Mouse (Mus musculus) spleen, postnatal 0 days (tissue): ENCODE measurements around the gene Tarm1. TPM values are rescaled to one million over a fixed set of nuclear protein-coding genes. Genes with fewer than 3 reads are reported as not detected.

Experiments used
- polyA plus RNA-seq: library from polyadenylated mRNA; unstranded; fragments of >200 nt; fragmentation: Nextera tagmentation; extraction: Ambion mirVana; gene quantifications from 2 replicates; pipeline ENCODE4 v1.2.1, GENCODE M21; 2015

Gene Tarm1
- 2.9 and 3.5 TPM in 2 replicates for polyA plus RNA-seq

DNA sequence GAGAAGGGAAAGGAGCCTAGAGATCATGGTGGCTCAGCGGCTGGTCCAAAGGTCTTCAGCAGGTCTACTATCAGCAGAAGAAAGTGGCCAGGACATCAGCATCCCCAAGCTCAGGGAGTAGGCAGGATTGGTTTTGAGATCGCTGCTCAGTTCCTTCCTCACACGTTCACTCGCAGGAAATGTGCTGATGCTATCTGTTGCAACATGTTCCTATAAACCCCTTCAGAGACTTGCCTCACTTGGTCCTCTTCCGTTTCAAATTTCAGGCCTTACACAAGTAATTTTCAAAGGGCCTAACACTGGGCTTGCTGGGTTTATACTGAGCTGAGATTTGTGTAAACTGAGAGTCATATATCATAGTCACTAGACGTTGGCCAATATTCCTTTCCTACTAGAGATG lies at the start of gene Tarm1:
Gene Tarm1 (minus strand): TSS at position 186 of the 400 bp plus-strand sequence.

Other genes starting within 250 kb of the Tarm1 start
- 37.0 and 46.5 TPM in 2 replicates for gene Myadm, start 213.5 kb downstream of the Tarm1 start, polyA plus RNA-seq
- gene Prkcg, start 213.4 kb downstream of the Tarm1 start, polyA plus RNA-seq = 0.25 and 0.97 TPM in 2 replicates
- 0.16 TPM in 1 of 2 replicates, not detected in the other for gene Cacng7, start 169.7 kb downstream of the Tarm1 start, polyA plus RNA-seq
- not detected in 2 replicates for gene Cacng8, start 111.9 kb downstream of the Tarm1 start, polyA plus RNA-seq
- gene Cacng6, start 78.4 kb downstream of the Tarm1 start, polyA plus RNA-seq = not detected in 2 replicates
- not detected in 2 replicates for gene Oscar, start 113.5 kb upstream of the Tarm1 start, polyA plus RNA-seq
- 365 and 377 TPM in 2 replicates for gene Ndufa3, start 114.7 kb upstream of the Tarm1 start, polyA plus RNA-seq
- 14.6 TPM in 2 replicates for gene Tfpt, start 127.3 kb upstream of the Tarm1 start, polyA plus RNA-seq
- gene Prpf31, start 127.4 kb upstream of the Tarm1 start, polyA plus RNA-seq = 54.2 and 55.9 TPM in 2 replicates
- 29.6 and 34.3 TPM in 2 replicates for gene Cnot3, start 142.6 kb upstream of the Tarm1 start, polyA plus RNA-seq
- 7.4 and 7.7 TPM in 2 replicates for gene Leng1, start 163.2 kb upstream of the Tarm1 start, polyA plus RNA-seq
- gene Tmc4, start 174.9 kb upstream of the Tarm1 start, polyA plus RNA-seq = 6.9 and 8.2 TPM in 2 replicates
- gene Tsen34, start 190.2 kb upstream of the Tarm1 start, polyA plus RNA-seq = 46.3 and 65.6 TPM in 2 replicates
- gene Mboat7, start 190.9 kb upstream of the Tarm1 start, polyA plus RNA-seq = 21.7 and 28.8 TPM in 2 replicates
- gene Rps9, start 201.4 kb upstream of the Tarm1 start, polyA plus RNA-seq = 1,500 and 1,551 TPM in 2 replicates
- 18.7 and 25.6 TPM in 2 replicates for gene Pirb, start 217.8 kb upstream of the Tarm1 start, polyA plus RNA-seq